Mouse (Mus musculus) adrenal gland, adult 18-20 months (tissue): Measurements from ENCODE around the gene Mkks. TPM values are rescaled to one million over a fixed set of nuclear protein-coding genes. Genes with fewer than 3 reads are reported as not detected.

ENCODE experiments used
- DNase-seq, 2 experiments: peaks; one replicate each; pipeline ENCODE4 v3.0.0; 2021 to 2022; ENCODE audit warnings: low spot score in 2 of 2
- total RNA-seq, 2 experiments: library from RNA; stranded (reverse); gene quantifications; 1 replicate in 1 of 2; 2 replicates in 1 of 2; pipeline ENCODE4 v1.2.3; 2021

The Mkks gene
- total RNA-seq, 2 experiments from 2014 or later = 15.9 to 18.6 TPM

- no peak for DNase-seq
Observed at GRCm38 (mm10) chr2:136837994-136838393, 53.2 kb downstream of the Mkks start.

GRCm38 (mm10) chr2:136835882-136836281 is 55.3 kb downstream of the Mkks start:
- no peak for DNase-seq

GRCm38 (mm10) chr2:136834715-136835075 is 56.5 kb downstream of the Mkks start:
- DNase-seq = no peak

- DNase-seq = no peak
Observed at GRCm38 (mm10) chr2:136833976-136834714, 57.0 kb downstream of the Mkks start.

- DNase-seq = peak in 1 of 2 experiments; percentile 3
Observed at GRCm38 (mm10) chr2:136832936-136833335, 58.3 kb downstream of the Mkks start.

- no peak for DNase-seq
Observed at GRCm38 (mm10) chr2:136827612-136828011, 63.6 kb downstream of the Mkks start.

Other genes starting within 250 kb of the Mkks start
- 10 to 100 TPM; 34.0 to 56.6 TPM for gene Snap25, start 177.9 kb downstream of the Mkks start, total RNA-seq
- 10 to 100 TPM in 1 of 2 experiments, 1 to 10 TPM in 1; 9.8 to 12.9 TPM for gene AL731706.2, start 5.7 kb downstream of the Mkks start, total RNA-seq
- 1 to 10 TPM; 4.1 to 5.6 TPM for gene Slx4ip, start 171 bp downstream of the Mkks start, total RNA-seq
- 10 to 100 TPM; 20.9 to 26.7 TPM for gene AL731706.1, start within 50 bp of the Mkks start, total RNA-seq
- 10 to 100 TPM; 11.3 to 11.9 TPM for gene Jag1, start 225.3 kb upstream of the Mkks start, total RNA-seq